Mouse (Mus musculus) v-Abl transformed pro-B cells (cell line): Measurements from ENCODE around the gene Fndc3b.

Source experiments
- in situ Hi-C, 2 experiments: fragments of 400-800 bp; cut with MboI; formaldehyde crosslinking; loops; one replicate each; pipeline ENCODE4 v1.15.1; 2025; ENCODE audit not compliant: unreplicated experiment in 2 of 2

The Fndc3b gene

GRCm38 (mm10) chr3:27683374-27683773 lies 27.7 kb downstream of the Fndc3b start:
- in situ Hi-C loops: no loop called here

- in situ Hi-C loops: no loop called here
Observed at GRCm38 (mm10) chr3:27677574-27677973, 33.5 kb downstream of the Fndc3b start.

GRCm38 (mm10) chr3:27673660-27674059 lies 37.4 kb downstream of the Fndc3b start:
- in situ Hi-C loops: no loop called here

- in situ Hi-C loops: no loop called here
Observed at GRCm38 (mm10) chr3:27670416-27670815, 40.7 kb downstream of the Fndc3b start.

- in situ Hi-C loops: no loop called here
Observed at GRCm38 (mm10) chr3:27667280-27667679, 43.8 kb downstream of the Fndc3b start.

- in situ Hi-C loops: no loop called here
Observed at GRCm38 (mm10) chr3:27665338-27665737, 45.8 kb downstream of the Fndc3b start.

- in situ Hi-C loops: no loop called here
Observed at GRCm38 (mm10) chr3:27663221-27663620, 47.9 kb downstream of the Fndc3b start.

GRCm38 (mm10) chr3:27658198-27658763 lies 52.8 kb downstream of the Fndc3b start:
- in situ Hi-C loops: no loop called here

- in situ Hi-C loops: no loop called here
Observed at GRCm38 (mm10) chr3:27656764-27657390, 54.2 kb downstream of the Fndc3b start.

GRCm38 (mm10) chr3:27655673-27656072 lies 55.4 kb downstream of the Fndc3b start:
- in situ Hi-C loops: no loop called here

GRCm38 (mm10) chr3:27655042-27655441 lies 56.1 kb downstream of the Fndc3b start:
- in situ Hi-C loops: no loop called here

GRCm38 (mm10) chr3:27652451-27653011 lies 58.6 kb downstream of the Fndc3b start:
- in situ Hi-C loops: no loop called here

GRCm38 (mm10) chr3:27651731-27652130 lies 59.4 kb downstream of the Fndc3b start:
- in situ Hi-C loops: no loop called here

GRCm38 (mm10) chr3:27650083-27650482 lies 61.0 kb downstream of the Fndc3b start:
- in situ Hi-C loops: no loop called here

- in situ Hi-C loops: no loop called here
Observed at GRCm38 (mm10) chr3:27649316-27649715, 61.8 kb downstream of the Fndc3b start.

- in situ Hi-C loops: no loop called here
Observed at GRCm38 (mm10) chr3:27642381-27642780, 68.7 kb downstream of the Fndc3b start.

GRCm38 (mm10) chr3:27639701-27640100 lies 71.4 kb downstream of the Fndc3b start:
- in situ Hi-C loops: no loop called here

- in situ Hi-C loops: no loop called here
Observed at GRCm38 (mm10) chr3:27637046-27637661, 74.0 kb downstream of the Fndc3b start.

- in situ Hi-C loops: no loop called here
Observed at GRCm38 (mm10) chr3:27635776-27636175, 75.3 kb downstream of the Fndc3b start.

- in situ Hi-C loops: no loop called here
Observed at GRCm38 (mm10) chr3:27632880-27633279, 78.2 kb downstream of the Fndc3b start.

GRCm38 (mm10) chr3:27631112-27631511 lies 80.0 kb downstream of the Fndc3b start:
- in situ Hi-C loops: no loop called here

- in situ Hi-C loops: no loop called here
Observed at GRCm38 (mm10) chr3:27629716-27630115, 81.4 kb downstream of the Fndc3b start.
